Mouse (Mus musculus): Measurements from ENCODE around the gene Serpina10.

- TF ChIP-seq TCF12 (IDR thresholded peaks at IDR 0.05; ENCODE audit: low read depth, low read length), result no peak
- no peak for TF ChIP-seq MAX (IDR thresholded peaks at IDR 0.05; ENCODE audit: low read length)
Observed at GRCm38 (mm10) chr12:103598411-103598810, 32.8 kb downstream of the Serpina10 start.

All from CH12.LX (cell line).